Mouse (Mus musculus) brain, adult 10 weeks (tissue): ENCODE measurements around the gene Olfr98. TPM values are rescaled to one million over a fixed set of nuclear protein-coding genes. Genes with fewer than 3 reads are reported as not detected.

Experiments used
- polyA plus RNA-seq: library from polyadenylated mRNA; stranded (reverse); fragments of 350-450 nt; fragmentation: Illumina TruSeq; extraction: RNeasy Lipid Tissue Mini Kit (QIAGEN cat#74804); gene quantifications from one replicate; pipeline ENCODE4 v1.2.3, GENCODE M21; 2015; ENCODE audit warnings: low read depth, low replicate concordance

Gene Olfr98
- polyA plus RNA-seq, result not detected

DNA sequence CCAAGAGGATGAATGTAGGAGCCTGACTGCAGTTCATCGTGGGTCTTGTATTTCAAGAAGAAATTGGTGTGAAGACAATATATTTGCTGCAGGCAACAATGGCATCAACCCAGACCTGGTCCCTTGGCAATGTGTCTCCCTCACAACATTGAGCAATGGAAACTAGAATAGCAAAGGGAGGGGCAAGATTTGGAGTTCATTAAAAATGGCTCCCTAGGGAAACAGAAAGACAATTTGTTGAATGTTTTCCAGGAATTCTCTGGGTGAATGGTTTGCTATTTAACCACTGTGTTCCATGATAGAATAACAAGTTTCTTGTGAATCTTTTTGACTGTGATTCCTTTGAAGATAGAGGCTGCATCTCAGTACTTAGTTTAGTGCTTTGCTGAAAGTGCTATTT is at the start of gene Olfr98:
Gene Olfr98, minus strand, starts transcription at position 124 of the 400 bp plus-strand sequence.

DNA sequence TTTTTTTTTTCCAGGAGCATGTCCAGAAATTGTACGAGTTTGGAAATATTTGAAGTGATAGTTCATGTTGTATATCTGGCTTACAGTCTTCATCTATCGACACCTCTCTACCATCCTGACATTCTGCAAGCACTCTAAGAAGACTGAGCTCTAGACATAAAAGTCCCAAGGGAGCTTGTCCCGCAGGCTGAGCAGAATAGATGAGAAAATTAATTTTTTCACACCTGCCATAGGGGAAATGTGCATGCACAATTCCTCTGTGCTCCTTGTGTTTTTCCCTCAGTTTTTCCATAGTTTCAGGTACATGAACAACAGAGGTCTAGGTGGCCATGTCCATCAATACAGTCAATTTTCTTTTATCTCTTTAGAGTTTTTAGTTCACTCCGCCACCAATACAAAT is 40.7 kb upstream of the Olfr98 start, which contains the start of gene Olfr101:
Gene Olfr101, minus strand, starts transcription at position 101 of the 400 bp plus-strand sequence.

DNA sequence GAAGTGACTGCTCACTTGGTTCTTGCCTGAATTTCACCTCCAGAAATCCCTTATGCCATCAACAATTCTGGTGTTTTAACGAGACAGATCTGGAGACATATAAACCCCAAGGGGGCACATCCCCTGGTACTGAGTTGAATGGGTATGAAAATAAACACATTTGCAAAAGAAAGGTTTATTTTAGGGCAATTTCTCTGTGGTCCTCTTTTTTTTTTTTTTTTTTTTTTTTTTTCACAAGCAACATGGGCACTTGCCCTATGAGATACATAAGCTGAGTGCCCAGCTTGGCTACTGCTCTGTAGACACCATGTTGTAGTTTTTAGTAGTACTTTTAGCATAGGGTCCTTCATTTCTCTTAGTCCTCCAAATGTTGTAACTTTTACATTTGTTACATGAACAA is 19.8 kb upstream of the Olfr98 start, which contains the start of gene Olfr99:
Gene Olfr99, minus strand, starts transcription at position 101 of the 400 bp plus-strand sequence.

DNA sequence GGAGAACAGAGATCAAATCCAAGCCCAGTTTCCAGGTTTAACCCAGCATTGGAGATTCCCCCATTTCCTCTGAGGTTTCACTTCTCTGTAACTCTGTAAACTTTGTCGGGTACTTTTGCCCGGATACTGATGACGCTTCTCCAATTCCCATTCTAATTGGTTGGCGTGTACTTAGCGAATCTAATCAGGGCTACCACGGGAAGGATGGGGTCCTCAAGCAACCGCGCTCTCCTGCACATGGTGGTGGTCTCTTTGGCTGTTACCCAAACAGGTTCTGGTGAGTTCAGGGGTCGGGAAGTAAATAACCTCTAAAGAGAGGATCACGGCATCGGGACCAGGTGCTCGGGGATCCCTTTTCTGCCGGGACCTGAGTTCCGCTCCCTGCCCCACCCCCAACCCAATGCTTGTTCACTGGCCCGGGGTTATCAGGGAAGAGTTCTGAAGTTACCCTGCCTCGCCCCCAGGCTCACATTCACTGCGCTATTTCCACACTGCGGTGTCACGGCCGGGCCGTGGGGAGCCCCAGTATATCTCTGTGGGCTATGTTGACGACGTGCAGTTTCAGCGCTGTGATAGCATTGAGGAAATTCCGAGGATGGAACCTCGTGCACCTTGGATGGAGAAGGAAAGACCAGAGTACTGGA is 6.6 kb upstream of the Olfr98 start, which contains the start of gene H2-M3:
Gene H2-M3, plus strand, starts transcription at position 163 of the 644 bp plus-strand sequence.

DNA sequence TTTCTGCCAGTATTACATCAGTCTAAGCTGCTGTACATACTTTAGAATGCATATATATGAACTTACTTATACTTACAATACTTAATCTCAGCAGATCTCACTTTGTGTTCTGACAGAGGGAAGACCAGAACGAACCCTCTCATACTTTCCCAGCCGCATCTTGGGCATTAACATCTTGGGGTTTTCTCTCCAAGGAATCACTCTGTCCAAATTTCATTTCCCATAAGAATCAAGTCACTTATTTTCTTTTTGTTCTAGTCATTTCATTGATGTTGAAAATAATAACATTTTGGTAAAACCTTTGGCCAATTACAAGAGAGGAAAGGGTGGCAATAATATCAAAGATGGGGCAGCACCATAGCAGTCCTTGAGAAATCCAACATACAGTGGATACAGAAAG is 26.3 kb downstream of the Olfr98 start, which contains the start of gene Olfr97:
Gene Olfr97, minus strand, starts transcription at position 101 of the 400 bp plus-strand sequence.

DNA sequence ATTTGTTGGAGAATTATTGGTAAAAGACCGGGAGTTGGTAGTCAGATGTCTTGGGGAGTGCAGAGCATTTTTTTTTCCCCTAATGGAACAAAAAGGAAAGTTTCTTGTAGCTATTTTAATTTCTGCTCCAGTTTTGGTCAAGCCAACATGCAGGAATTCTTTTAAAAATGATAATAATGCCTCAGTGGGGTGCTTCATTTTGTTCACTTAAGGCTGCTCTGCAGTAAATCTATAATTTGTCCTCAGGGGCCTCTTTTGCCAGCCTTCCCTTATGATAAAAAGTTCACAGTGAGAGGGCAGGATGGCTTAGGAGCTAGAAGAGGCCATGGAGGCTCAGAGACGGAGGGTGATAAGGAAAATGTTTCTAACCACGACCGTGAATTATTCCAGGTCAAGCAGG is 43.7 kb downstream of the Olfr98 start, which contains the start of gene Olfr96:
Gene Olfr96, plus strand, starts transcription at position 301 of the 400 bp plus-strand sequence.

DNA sequence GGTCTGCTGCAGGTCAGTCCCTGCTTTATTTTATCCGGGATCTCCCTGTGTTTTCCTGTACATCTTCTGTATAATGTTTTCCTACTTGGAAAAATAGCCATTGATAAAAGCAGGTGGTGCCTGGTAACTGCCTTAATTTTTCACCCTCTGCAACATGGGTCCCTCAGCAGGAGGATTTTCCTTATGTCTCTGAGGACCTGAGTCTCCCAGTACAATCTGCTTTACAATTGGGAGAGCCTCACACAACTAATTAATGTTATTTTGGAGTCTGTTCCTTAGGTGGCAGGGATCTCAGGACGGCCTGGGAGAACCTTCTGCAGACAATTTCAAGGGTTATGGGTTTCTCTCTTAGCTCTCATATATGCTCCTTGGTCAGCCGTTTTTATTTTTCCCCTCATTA is 50.5 kb downstream of the Olfr98 start, which contains the start of gene Olfr95:
Gene Olfr95, minus strand, starts transcription at position 101 of the 400 bp plus-strand sequence.

Other genes starting within 250 kb of the Olfr98 start
- gene Mog, start 240.4 kb downstream of the Olfr98 start, polyA plus RNA-seq, result 122 TPM
- 529 TPM for gene Gabbr1, start 217.8 kb downstream of the Olfr98 start, polyA plus RNA-seq
- not detected for gene Olfr90, start 175.2 kb downstream of the Olfr98 start, polyA plus RNA-seq
- not detected for gene Olfr91, start 165.5 kb downstream of the Olfr98 start, polyA plus RNA-seq
- gene Olfr92, start 143.7 kb downstream of the Olfr98 start, polyA plus RNA-seq, result not detected
- not detected for gene Olfr93, start 102.3 kb downstream of the Olfr98 start, polyA plus RNA-seq
- not detected for gene Ubd, start 69.9 kb downstream of the Olfr98 start, polyA plus RNA-seq
- not detected for gene Olfr94, start 62.8 kb downstream of the Olfr98 start, polyA plus RNA-seq
- gene Olfr95, start 50.6 kb downstream of the Olfr98 start, polyA plus RNA-seq, result not detected
- gene Olfr96, start 43.6 kb downstream of the Olfr98 start, polyA plus RNA-seq, result not detected
- gene Olfr97, start 26.4 kb downstream of the Olfr98 start, polyA plus RNA-seq, result not detected
- gene H2-M3, start 6.5 kb upstream of the Olfr98 start, polyA plus RNA-seq, result 5.0 TPM
- not detected for gene Olfr99, start 19.7 kb upstream of the Olfr98 start, polyA plus RNA-seq
- not detected for gene Olfr101, start 40.6 kb upstream of the Olfr98 start, polyA plus RNA-seq
- gene Olfr102, start 53.3 kb upstream of the Olfr98 start, polyA plus RNA-seq, result not detected
- not detected for gene Olfr103, start 75.9 kb upstream of the Olfr98 start, polyA plus RNA-seq
- not detected for gene Olfr104-ps, start 95.8 kb upstream of the Olfr98 start, polyA plus RNA-seq
- gene Olfr105-ps, start 115.3 kb upstream of the Olfr98 start, polyA plus RNA-seq, result not detected
- not detected for gene Olfr106-ps, start 126.6 kb upstream of the Olfr98 start, polyA plus RNA-seq
- not detected for gene Olfr107, start 135.5 kb upstream of the Olfr98 start, polyA plus RNA-seq
- gene Olfr108, start 181.7 kb upstream of the Olfr98 start, polyA plus RNA-seq, result not detected
- not detected for gene Olfr109, start 195.2 kb upstream of the Olfr98 start, polyA plus RNA-seq
- gene H2-M2, start 219.8 kb upstream of the Olfr98 start, polyA plus RNA-seq, result not detected
- not detected for gene Olfr110, start 228.7 kb upstream of the Olfr98 start, polyA plus RNA-seq
- gene Olfr111, start 244.3 kb upstream of the Olfr98 start, polyA plus RNA-seq, result not detected